Mouse (Mus musculus) lung, adult 2 months (tissue): ENCODE measurements around the gene Tmem63a.

Experiments used
- CTCF ChIP-seq: fragments of 200-500 bp; IDR thresholded peaks from 2 replicates; pipeline ENCODE4 v1.5.1; 2011; ENCODE audit warnings: mild to moderate bottlenecking, low read length, control low read depth; ENCODE audit not compliant: insufficient read depth
- POLR2A ChIP-seq: fragments of 200-500 bp; IDR thresholded peaks from 2 replicates; pipeline ENCODE4 v1.6.1; 2011; ENCODE audit warnings: low read depth, mild to moderate bottlenecking, control low read depth, low read length, borderline replicate concordance; ENCODE audit errors: extremely low read depth

DNA sequence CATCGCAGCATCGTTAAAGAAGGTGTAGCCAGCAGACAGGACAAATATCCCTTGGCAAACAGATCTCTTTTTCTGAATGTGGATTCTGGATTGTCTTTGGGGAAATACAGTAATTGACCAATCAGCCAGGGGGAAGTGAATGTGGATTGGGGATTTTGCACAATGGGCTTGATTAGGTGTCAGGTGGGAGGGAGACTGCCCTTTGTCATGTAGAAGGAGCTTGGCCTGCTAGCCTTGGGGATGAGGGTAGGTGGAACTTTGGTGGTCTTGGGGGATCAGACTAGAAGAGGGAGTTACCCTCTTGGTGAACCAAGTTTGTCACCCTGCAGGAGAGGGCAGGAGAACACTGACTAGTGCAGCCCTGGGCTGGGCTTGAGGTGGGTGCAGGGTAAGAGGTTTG lies 17.4 kb upstream of the Tmem63a start:
- TF ChIP-seq CTCF (no peak), POLR2A (no peak)
